Mouse (Mus musculus) liver, embryonic 11.5 days (tissue): ENCODE measurements around the gene Btf3l4. TPM values are rescaled to one million over a fixed set of nuclear protein-coding genes. Genes with fewer than 3 reads are reported as not detected.

Experiments used
- ATAC-seq: fragments of 200-750 bp; cut with Nextera tagmentation; replicated peaks from 2 replicates; pipeline ENCODE4 v1.8.0; 2017; ENCODE audit warnings: moderate number of reproducible peaks, mild to moderate bottlenecking, moderate TSS enrichment, moderate library complexity; ENCODE audit not compliant: low FRiP score
- DNase-seq: peaks from one replicate; pipeline ENCODE4 v3.0.0-alpha.2; 2017; ENCODE audit warnings: low spot score
- H3K27ac ChIP-seq: fragments of 300-500 bp; sonication (generic); 2 replicates; pipeline ENCODE4 v1.5.1; 2014; ENCODE audit warnings: mild to moderate bottlenecking, low read depth, low read length, control low read depth
- H3K27me3 ChIP-seq: fragments of 300-500 bp; sonication (generic); replicated peaks from 2 replicates; pipeline ENCODE4 v1.6.1; 2014; ENCODE audit warnings: low read length, mixed read lengths; ENCODE audit not compliant: control insufficient read depth, insufficient read depth
- H3K36me3 ChIP-seq: fragments of 300-500 bp; sonication (generic); 2 replicates; pipeline ENCODE4 v1.6.1; 2014; ENCODE audit warnings: mild to moderate bottlenecking, low read length, moderate library complexity, mixed read lengths; ENCODE audit not compliant: control insufficient read depth, insufficient read depth
- H3K4me1 ChIP-seq: fragments of 300-500 bp; sonication (generic); replicated peaks from 2 replicates; pipeline ENCODE4 v1.6.1; 2014; ENCODE audit warnings: low read length, mixed read lengths; ENCODE audit not compliant: control insufficient read depth, insufficient read depth
- H3K4me2 ChIP-seq: fragments of 300-500 bp; sonication (generic); 2 replicates; pipeline ENCODE4 v1.6.1; 2014; ENCODE audit warnings: mild to moderate bottlenecking, control low read depth, moderate library complexity
- H3K4me3 ChIP-seq: fragments of 300-500 bp; sonication (generic); 2 replicates; pipeline ENCODE4 v1.5.1; 2014; ENCODE audit warnings: low read depth, low read length, control low read depth
- H3K9ac ChIP-seq: fragments of 300-500 bp; sonication (generic); 2 replicates; pipeline ENCODE4 v1.6.1; 2014; ENCODE audit warnings: low read depth, low read length, control low read depth
- H3K9me3 ChIP-seq: fragments of 300-500 bp; sonication (generic); 2 replicates; pipeline ENCODE4 v1.6.1; 2016; ENCODE audit warnings: low read length, inconsistent platforms, mixed read lengths; ENCODE audit not compliant: control insufficient read depth
- WGBS: fragments of 180-500 bp; shearing (Covaris S2); extraction: QIAGEN DNeasy Blood & Tissue Kit; methylation state at CpG from one replicate; pipeline ENCODE4 v1.1.7; 2014; 5-methylcytosine and 5-hydroxymethylcytosine counted together
- polyA plus RNA-seq: library from polyadenylated mRNA; unstranded; fragments of >200 nt; fragmentation: Nextera tagmentation; extraction: Ambion mirVana; gene quantifications from 2 replicates; pipeline ENCODE4 v1.2.1, GENCODE M21; 2014

Gene Btf3l4
- polyA plus RNA-seq, 1 experiment from 2014 or later, result 125 TPM

DNA sequence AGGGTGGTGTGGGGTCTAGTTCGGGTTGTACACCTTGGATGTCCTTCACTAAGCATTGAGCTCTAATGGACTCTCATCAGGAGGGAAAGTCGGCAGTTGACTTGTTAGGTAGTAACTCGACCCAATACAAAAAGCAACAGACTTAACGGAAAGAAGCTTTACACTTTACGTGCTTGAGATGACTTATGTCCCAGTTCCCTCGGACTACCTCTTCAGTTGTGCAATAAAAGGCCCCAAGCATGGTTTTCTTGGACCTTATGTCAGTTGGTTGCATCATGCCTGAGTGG is 357 bp upstream of the Btf3l4 start:
- ATAC-seq, result no peak

DNA sequence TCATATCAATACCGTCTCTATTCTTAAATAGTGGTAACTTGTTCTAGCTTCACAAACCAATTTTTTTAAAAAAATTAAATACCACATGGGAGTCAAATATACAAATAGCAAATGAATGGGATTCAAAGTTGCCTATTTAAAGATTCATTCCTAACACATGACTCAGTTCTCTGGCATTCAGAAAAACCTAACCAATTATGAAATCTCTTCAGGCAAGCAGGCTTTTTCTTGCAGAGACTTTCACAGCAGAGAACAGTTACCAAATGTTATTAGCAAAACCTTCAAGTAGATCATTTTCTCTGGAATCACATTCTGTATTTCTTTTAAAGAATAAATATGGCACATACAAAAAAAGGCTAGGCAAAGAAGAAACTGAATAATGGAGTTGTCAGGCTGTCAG is 2.7 kb downstream of the Btf3l4 start:
- Histone ChIP-seq H3K27me3 (no peaks in the 10 kb centered on the region), H3K4me2 (no peak overlapping the region), H3K36me3 (peaks cover 7% of the 10 kb centered on the region), H3K9me3 (no peaks in the 10 kb centered on the region), H3K4me3 (no peak overlapping the region), H3K27ac (no peak overlapping the region), H3K4me1 (peaks cover 8% of the 10 kb centered on the region), H3K9ac (no peak overlapping the region)
- ATAC-seq, result no peak
- 94% methylated on average over 1 of the region's 1 CpGs for WGBS
- no peak for DNase-seq

More for the DNA sequence above, 357 bp upstream of the Btf3l4 start:
- H3K36me3 ChIP-seq, result peaks cover 6% of the 10 kb centered on the region
- peak overlapping the region; percentile 85 for H3K4me2 ChIP-seq
- 0% methylated on average over 6 of the region's 6 CpGs for WGBS
- H3K9ac ChIP-seq, result peak overlapping the region; percentile 98
- no peak for DNase-seq
- peaks cover 9% of the 10 kb centered on the region for H3K4me1 ChIP-seq
- H3K27ac ChIP-seq, result peak overlapping the region; percentile 93
- H3K4me3 ChIP-seq, result peak overlapping the region; percentile 95
- no peaks in the 10 kb centered on the region for H3K9me3 ChIP-seq
- no peaks in the 10 kb centered on the region for H3K27me3 ChIP-seq

DNA sequence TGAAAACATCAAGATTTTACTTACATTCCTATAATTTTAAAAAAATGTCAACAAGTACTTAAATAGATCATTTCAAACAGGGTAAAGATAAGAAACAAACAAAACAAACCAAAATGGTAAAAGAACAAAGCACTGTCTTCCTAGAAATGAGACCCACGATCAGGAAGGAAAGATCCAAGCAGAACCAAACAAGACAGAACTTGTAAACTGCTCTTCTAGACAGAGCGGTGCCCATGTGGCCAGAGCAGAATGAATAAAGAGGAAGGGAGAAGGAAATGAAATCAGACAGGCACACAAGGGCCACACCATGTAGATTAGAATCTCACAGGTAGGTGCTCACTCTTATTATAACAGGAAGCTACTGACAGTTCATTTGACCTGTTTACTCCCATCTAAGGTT is 6.8 kb downstream of the Btf3l4 start:
- ATAC-seq (no peak), DNase-seq (no peak)
- Histone ChIP-seq H3K9me3 (no peaks in the 10 kb centered on the region), H3K4me1 (no peaks in the 10 kb centered on the region), H3K4me3 (no peak overlapping the region), H3K27ac (no peak overlapping the region), H3K4me2 (no peak overlapping the region), H3K27me3 (no peaks in the 10 kb centered on the region), H3K36me3 (peaks cover 24% of the 10 kb centered on the region), H3K9ac (no peak overlapping the region)
- 84% methylated on average over 2 of the region's 2 CpGs for WGBS

DNA sequence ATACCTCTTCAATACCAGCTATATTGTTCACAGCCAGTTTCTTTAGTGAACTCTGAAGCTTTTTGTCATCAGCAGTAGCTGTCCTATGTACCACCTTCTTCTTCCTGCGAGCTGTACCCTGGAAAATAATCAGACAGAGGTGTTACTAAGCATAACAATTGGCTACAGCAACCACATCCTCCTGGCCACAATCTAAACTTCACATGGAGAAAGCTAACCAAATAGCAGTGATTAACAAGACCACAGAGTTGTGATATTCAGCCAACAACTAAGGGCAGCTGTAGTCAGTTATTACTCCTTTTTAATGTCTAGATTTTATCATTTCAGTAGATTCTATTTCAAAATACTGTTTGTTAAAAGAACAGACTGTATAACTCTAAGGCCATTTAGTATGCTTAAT is 7.3 kb downstream of the Btf3l4 start:
- Histone ChIP-seq H3K4me1 (no peaks in the 10 kb centered on the region), H3K4me2 (no peak overlapping the region), H3K4me3 (no peak overlapping the region), H3K36me3 (peaks cover 24% of the 10 kb centered on the region), H3K9ac (no peak overlapping the region), H3K9me3 (no peaks in the 10 kb centered on the region), H3K27me3 (no peaks in the 10 kb centered on the region), H3K27ac (no peak overlapping the region)
- WGBS, result 85% methylated on average over 1 of the region's 1 CpGs
- ATAC-seq (no peak), DNase-seq (no peak)

DNA sequence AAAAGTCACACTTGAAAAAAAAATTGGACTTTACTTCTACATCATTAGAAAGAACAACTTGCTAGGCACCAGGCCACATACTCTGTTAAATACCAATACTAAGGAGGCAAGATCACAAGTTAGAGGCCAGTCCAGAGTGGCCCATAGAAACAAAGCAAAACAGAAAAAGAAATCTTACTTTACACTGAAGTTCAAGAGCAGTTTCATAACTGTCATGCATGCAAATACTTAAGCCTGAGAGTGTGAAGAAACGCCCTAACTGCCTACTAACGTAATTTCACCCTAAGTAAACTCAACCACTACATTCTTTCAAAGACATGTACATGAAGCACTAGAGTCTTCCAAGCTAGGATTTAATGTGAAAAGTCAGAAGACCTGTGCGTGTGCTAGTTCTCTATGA is 7.7 kb downstream of the Btf3l4 start:
- Histone ChIP-seq H3K4me2 (no peak overlapping the region), H3K9ac (no peak overlapping the region), H3K4me1 (no peaks in the 10 kb centered on the region), H3K27ac (no peak overlapping the region), H3K9me3 (no peaks in the 10 kb centered on the region), H3K4me3 (no peak overlapping the region), H3K36me3 (peaks cover 24% of the 10 kb centered on the region), H3K27me3 (no peaks in the 10 kb centered on the region)
- WGBS, result 89% methylated on average over 3 of the region's 3 CpGs
- ATAC-seq (no peak), DNase-seq (no peak)

DNA sequence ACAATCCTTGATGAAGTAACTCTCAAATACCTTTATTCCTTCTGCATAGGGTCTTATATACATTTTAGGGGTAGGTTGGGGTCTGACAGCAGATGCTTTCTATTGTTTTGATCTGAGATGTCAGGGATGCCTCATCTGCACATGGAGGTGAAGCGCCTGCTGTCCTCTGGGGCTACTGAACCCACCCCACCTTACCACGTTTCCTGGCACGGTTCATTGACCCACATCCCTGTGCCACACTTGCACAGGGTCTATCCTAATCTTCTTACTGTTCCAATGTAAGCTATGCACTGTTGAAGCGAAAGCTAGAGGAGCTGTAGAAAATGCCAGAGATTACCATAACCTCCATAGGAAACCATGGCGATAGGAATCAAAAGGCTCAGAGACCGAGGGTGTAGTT is 21.9 kb downstream of the Btf3l4 start:
- Histone ChIP-seq H3K4me1 (no peaks in the 10 kb centered on the region), H3K36me3 (no peaks in the 10 kb centered on the region), H3K9ac (no peak overlapping the region), H3K4me3 (no peak overlapping the region), H3K27me3 (no peaks in the 10 kb centered on the region), H3K9me3 (no peaks in the 10 kb centered on the region), H3K4me2 (no peak overlapping the region), H3K27ac (no peak overlapping the region)
- 73% methylated on average over 6 of the region's 6 CpGs for WGBS
- no peak for DNase-seq
- no peak for ATAC-seq

DNA sequence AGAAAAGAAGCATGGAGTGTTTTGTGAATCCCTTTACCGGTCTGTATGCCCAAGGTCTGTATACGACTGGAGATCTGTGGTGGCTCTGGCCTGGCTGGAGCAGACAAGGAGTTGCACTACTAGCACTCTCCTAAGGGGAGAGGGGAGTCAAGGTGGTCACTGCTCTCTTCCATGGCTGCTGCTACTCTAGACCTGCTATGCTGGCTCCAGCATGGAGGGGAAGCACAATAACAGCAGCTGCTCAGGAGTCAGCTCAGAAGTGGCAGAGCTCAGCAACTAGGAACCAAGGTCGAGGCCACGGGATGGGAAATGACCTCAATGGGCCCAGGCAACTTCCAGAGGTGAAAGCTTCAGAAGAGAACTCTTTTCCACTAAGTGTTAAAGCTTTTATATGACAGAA is 22.3 kb downstream of the Btf3l4 start:
- H3K4me2 ChIP-seq, result no peak overlapping the region
- no peaks in the 10 kb centered on the region for H3K27me3 ChIP-seq
- no peak overlapping the region for H3K27ac ChIP-seq
- H3K9ac ChIP-seq, result no peak overlapping the region
- no peaks in the 10 kb centered on the region for H3K4me1 ChIP-seq
- H3K36me3 ChIP-seq, result no peaks in the 10 kb centered on the region
- WGBS, result 59% methylated on average over 4 of the region's 4 CpGs
- no peak for DNase-seq
- no peak for ATAC-seq
- no peaks in the 10 kb centered on the region for H3K9me3 ChIP-seq
- no peak overlapping the region for H3K4me3 ChIP-seq

DNA sequence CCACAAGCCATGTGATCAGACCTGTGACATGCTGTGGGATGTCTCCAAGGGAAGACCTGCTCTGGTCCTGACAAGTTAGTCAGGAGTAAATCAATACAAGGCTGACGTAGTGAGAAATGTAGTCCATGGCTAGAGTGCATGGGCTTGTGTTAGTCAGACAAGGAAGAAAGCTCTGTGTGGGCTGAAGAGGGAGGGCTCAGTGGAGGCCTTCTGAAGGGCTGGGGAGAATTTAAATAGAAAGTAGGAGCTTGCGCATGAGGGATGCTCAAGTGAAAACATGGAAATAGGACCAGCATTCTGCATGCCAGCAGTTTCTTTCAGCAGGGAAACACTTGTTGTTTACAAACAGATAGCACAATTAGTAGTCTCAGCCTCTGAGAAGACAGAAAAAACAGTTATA is 29.9 kb downstream of the Btf3l4 start:
- H3K9me3 ChIP-seq, result no peaks in the 10 kb centered on the region
- DNase-seq, result no peak
- no peak for ATAC-seq
- H3K4me3 ChIP-seq, result no peak overlapping the region
- 78% methylated on average over 2 of the region's 2 CpGs for WGBS
- H3K4me2 ChIP-seq, result no peak overlapping the region
- no peaks in the 10 kb centered on the region for H3K4me1 ChIP-seq
- H3K27ac ChIP-seq, result no peak overlapping the region
- no peaks in the 10 kb centered on the region for H3K27me3 ChIP-seq
- H3K9ac ChIP-seq, result no peak overlapping the region
- no peaks in the 10 kb centered on the region for H3K36me3 ChIP-seq

DNA sequence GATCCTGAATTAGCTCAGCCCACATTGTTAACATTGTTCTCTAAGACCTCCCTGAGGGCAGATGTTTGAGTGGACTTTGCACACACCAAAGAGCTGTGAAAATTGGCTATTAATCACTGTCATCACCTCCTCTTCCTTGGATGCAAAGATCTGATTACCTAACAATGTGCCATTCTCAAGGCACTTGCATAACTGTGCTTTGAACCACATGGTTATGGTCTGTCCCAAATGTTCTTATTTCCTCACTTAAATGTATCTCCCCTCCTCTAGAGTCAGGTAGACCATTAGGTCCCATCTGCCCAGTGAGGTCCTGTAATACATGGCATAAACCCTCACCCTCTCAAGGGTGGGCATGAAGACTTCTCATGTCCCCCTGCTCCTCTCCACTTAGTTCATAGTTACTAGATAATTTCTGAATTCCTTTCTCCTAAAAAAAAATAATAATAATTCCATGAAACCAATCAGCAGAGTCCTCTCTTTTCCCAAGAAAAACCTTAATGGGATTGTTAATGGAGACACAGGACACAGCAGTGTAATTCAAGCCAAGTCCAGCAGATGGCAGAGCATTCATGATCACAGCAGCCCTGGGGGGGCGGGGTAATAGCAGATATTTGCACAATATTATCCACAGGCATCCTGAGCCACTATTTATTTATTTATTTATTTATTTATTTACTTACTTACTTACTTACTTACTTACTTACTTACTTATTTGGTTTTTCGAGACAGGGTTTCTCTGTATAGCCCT is 35.2 kb downstream of the Btf3l4 start:
- DNase-seq (no peak), ATAC-seq (no peak; the same call in 1 of the 2 replicates)
- Histone ChIP-seq H3K4me1 (no peaks in the 10 kb centered on the region), H3K9ac (no peak overlapping the region), H3K36me3 (no peaks in the 10 kb centered on the region), H3K4me3 (no peak overlapping the region), H3K9me3 (no peaks in the 10 kb centered on the region), H3K27ac (no peak overlapping the region), H3K27me3 (no peaks in the 10 kb centered on the region), H3K4me2 (no peak overlapping the region)
- 37% methylated on average over 2 of the region's 2 CpGs for WGBS
